Mouse (Mus musculus): ENCODE data around the gene Slc38a9. TPM values are rescaled to one million over a fixed set of nuclear protein-coding genes. Genes with fewer than 3 reads are reported as not detected.

The Slc38a9 gene
- polyA plus RNA-seq, 1 experiment = not detected

GRCm38 (mm10) chr13:112786942-112787533, 126.5 kb downstream of the Slc38a9 start:
- Histone ChIP-seq H3K4me3 (ENCODE audit: insufficient read depth, low read depth, low read length) (no peak overlapping the region), H3K27ac (ENCODE audit: insufficient read depth, low read depth, low read length) (no peak overlapping the region), H3K4me1 (ENCODE audit: control insufficient read depth, insufficient read depth, low read length) (no peaks in the 10 kb centered on the region)
- WGBS = 81% methylated on average over 10 of the region's 10 CpGs
- TF ChIP-seq POLR2A (IDR thresholded peaks at IDR 0.05; ENCODE audit: insufficient read depth, low read depth, low read length) (no peak), CTCF (IDR thresholded peaks at IDR 0.05; ENCODE audit: insufficient read depth, low read depth, low read length) (no peak)

Other genes with a start within 250 kb of the Slc38a9 start
- 95.1 TPM in 1 of 2 replicates, not detected in the other for gene Il6st, start 196.7 kb upstream of the Slc38a9 start, polyA plus RNA-seq (2012; ENCODE audit: insufficient read depth, insufficient read length, low replicate concordance, missing spikeins)
- gene Il31ra, start 66.4 kb upstream of the Slc38a9 start, polyA plus RNA-seq (2012; ENCODE audit: insufficient read depth, insufficient read length, low replicate concordance, missing spikeins) = not detected in 2 replicates
- gene Ddx4, start 8.3 kb upstream of the Slc38a9 start, polyA plus RNA-seq (2012; ENCODE audit: insufficient read depth, insufficient read length, low replicate concordance, missing spikeins) = not detected in 2 replicates
- gene Plpp1, start 140.0 kb downstream of the Slc38a9 start, polyA plus RNA-seq (2012; ENCODE audit: insufficient read depth, insufficient read length, low replicate concordance, missing spikeins) = not detected in 2 replicates

Measured in olfactory bulb, adult 2 months (tissue).